Mouse (Mus musculus) cerebellum, postnatal 25 days (tissue): ENCODE data around the gene C6.

Source experiments
- DNase-seq, 2 experiments: peaks; one replicate each; pipeline ENCODE4 v3.0.0; 2021; ENCODE audit warnings: mixed read lengths in 2 of 2

Gene C6

DNA sequence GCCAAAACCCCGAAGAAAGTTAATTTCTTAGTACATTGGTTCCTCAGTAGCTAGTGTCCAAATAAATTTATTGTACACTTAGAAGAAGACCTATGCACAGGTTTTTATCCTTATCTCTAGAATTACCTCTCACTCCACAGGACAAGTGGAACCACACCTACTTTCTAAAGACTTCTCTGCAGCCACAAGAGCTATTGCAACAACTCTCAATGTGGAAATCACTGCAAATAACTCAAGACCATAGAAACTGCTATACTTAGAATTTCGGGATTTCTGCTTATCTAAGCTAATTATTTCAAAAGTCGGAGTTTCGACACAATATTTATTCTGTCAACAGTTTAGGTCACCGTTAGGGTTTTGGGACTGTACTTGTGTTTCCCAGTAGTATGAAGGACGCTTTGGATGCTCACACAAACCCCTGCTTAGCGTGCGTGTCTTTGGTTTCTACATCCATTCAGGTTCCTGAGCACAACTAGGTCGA, at the start of gene C6:
Gene C6 (plus strand): TSS at position 346 of the 481 bp plus-strand sequence.
- no peak for DNase-seq

DNA sequence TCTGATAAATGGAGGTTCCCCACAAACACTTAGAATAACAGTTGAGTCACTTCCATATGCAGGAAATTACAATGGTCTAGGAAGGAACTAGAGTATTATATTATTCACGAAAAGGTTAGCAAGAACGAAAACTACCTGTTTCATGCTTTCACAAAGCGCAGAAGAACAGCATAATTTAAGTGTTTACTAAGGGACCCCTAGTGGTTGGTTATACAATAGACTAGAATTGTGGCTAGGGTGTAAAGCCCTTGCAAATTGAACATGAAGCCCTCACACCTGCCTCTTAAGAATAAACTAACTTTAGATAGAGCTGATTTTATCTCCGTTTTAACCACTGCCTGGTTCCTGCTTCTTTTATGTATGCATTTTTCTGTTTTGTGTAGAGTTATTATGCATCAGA, 29.4 kb upstream of the C6 start:
- no peak for DNase-seq

DNA sequence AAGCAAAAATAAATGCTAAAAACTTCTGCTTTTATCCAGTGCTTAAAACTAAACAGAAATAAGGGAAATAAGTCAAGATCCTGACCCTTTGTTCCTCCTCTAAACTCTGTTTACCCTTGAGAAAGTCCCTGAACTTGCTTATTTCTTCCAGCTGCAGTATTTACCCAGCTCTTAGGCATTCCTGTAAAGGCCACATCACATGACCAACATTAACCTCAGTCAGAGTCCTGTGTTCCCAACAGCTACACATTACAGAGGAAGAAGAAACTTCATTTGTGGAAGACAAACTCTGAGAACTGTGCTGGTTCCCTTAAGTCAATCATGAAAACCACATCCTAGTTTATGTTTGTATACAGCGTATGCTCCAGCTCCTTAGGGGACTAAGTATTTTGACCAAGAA, 7.2 kb downstream of the C6 start:
- DNase-seq = no peak

DNA sequence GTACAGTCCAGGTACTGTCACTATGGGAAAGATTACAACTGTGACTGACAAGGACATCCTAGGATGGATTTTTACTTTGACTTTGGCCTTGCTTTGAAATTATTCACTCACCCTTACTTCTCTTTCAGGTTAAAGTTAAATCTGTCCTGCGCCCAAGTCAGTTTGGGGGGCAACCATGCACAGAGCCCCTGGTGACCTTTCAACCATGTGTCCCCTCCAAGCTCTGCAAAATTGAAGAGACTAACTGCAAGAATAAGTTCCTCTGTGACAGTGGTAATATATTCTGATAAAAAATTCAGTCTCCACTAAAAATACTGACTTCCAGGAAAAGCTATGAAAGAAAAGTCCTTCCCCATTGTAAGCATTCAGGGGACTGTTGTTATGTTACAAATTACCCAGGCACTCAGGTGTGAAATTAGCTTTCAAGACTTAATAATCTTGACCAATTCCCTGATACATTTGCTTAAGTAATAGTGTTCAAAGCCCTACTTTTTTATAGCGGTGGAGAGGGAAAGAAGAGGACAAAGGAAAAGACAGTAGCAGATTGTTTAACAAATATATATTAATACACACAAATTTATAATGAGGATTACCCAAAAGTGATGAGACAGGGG, 8.1 kb downstream of the C6 start:
- DNase-seq = no peak

DNA sequence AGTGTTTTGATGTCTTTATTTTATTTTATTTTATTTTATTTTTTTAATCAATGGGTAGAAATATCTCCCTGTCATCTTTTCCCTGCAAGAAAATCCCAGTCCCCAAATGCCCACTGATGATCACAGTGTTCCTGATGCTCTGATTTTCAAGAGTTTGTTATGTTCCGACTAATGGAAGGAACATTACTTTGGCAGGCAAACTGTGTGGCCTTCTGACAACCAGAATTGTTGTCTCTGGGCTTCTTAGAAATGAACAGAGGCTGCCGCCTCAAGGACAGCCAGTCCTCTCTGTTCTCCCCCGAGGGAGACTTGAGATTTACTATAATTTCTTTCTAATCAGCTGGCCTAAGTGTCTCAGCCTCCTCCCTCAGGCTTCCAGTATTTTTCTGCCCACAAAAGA, 20.7 kb downstream of the C6 start:
- no peak for DNase-seq

DNA sequence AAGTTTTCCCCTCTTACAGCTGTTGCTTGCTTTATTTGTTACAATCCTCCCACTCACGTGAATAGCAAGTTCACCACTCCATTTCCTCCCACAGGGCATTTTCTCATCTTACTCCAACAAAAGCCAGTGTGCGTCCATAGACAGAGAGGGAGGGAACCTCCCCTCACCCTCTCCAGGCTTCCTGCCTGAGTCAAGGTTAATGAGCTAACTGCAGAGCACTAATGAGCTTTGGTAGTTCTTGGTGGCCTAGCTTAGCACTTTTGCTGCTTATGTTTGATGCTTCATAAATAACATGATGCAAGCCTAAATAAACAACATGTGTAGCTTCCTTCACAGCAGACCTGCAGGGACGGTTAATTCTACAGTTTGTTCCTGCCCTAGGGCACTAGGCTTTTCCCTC, 63.4 kb downstream of the C6 start:
- DNase-seq = no peak

DNA sequence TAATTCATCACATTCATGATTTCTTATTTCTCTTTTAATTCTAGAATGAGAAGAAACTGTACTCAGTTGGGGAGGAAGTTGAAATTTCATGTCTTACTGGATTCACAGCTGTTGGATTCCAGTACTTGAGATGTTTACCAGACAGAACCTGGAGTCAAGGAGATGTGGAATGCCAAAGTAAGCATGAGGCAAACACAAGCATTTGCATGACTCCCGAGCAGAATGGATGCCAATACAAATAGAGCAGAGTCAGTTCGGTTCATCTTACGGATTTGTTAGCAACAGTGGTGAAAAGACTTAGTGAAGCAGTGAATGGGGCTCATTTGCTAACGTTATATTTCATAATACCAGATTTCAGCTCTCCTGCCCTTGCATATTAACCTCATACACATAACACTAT, 69.9 kb downstream of the C6 start:
- no peak for DNase-seq

DNA sequence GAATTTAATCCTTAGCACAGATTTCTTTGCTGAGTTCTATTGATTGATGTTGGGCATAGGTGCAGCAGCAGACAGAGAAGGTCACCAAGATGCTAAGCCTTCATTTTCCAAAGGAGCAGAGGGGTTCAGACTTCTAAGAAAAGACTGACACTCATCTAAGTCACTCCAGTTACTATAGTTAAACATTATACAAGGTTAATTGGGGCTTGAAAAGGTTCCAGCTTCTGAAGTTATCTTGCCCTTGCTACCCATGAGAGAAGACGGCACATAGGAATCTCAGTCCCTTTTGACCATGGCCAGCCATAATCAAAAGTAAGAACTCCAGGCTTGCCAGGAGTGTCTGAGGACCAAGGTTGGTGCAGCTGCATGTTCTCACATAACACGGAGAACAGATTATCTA, 77.3 kb downstream of the C6 start:
- DNase-seq = no peak

DNA sequence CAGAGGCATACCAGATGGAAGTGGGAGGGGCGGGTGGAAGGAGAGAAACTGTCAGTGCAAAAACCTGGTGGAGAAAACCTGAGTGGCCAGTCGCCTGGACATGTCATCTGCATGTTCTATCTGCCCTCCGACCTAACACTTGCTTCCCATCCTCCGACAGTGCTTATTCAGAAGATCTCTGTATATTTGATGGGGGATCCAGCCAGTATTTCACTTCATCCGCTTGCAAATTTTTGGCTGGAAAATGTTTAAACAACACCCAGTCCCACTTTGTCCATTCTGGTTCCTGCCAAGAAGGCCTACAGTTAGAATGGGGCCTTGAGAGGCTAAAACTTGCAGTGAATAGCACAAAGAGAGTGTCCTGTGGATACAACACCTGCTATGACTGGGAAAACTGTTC, 81.2 kb downstream of the C6 start:
- DNase-seq = peak; percentile 65 to 67

DNA sequence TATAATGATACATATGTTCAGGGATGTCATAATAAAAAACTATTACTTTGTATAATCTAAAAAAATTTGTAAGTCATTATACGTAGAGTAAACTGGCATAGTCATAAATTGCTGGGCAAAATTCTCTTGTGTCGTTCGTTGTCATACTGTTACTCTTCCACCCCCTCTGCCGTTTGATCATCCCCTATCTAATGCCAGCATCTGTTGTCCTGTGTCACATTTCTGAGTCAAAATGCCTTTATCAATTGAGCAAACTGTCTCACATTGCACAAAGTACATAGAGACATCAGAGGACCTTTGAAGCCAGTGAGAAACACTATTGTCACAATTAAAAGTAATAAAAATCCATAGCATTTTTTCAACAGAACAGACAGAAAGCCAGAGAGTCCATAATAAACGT, 88.0 kb downstream of the C6 start:
- DNase-seq = no peak

DNA sequence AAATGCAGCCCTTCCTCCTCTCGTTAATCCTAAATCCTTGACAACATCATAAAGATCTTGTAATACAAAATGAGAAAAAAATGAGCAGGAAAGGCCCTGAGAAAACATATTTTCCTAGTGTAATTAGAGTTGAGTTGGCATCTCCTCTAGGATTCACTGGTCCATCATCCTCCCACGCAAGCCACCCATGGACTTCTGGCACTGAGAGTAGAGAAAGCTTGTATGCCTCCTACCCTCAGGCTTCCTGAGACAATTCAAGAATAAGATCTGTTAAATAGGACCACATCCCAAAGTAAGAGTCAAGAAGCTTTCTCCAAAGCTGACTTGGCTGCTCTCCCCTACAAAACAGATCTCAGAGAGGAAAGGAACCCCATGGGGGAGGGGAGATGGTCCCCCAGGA, 88.7 kb downstream of the C6 start:
- DNase-seq = peak; percentile 80 to 87

DNA sequence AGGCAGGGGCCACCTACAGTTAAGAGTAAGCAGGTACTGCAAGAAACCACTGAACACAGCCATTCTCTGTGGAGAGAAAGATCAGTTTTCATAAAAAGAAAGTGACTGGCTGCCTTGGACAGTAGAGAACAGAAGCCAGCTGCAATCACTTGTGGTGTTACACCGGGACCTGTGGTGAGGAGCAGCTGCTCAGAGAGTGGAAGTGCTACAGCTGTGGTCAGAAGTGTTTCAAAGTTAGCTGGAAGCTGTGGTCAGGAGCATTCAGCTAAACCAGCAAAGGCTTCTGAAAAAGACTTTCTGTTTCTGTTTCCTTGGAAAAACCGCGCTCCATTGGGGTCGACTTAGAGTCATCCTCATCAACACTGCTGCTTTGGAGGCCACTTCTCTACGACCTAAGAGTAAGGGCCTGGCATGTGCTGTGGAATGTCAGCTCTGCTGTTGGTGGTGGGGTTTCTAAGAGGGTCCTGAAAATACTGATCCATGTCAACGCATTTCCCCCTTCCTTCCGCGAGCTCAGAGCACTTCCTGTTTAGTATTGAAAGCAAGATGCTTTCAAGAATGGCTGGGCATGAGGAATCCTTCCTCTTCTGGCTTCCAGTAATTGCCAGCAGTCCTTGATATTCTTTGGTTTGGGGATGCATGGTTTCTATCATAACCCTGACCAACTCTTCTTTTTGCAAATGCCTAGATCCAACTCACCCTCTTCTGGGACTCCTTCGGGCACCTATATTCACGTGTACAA, 89.9 kb downstream of the C6 start:
- DNase-seq = no peak

DNA sequence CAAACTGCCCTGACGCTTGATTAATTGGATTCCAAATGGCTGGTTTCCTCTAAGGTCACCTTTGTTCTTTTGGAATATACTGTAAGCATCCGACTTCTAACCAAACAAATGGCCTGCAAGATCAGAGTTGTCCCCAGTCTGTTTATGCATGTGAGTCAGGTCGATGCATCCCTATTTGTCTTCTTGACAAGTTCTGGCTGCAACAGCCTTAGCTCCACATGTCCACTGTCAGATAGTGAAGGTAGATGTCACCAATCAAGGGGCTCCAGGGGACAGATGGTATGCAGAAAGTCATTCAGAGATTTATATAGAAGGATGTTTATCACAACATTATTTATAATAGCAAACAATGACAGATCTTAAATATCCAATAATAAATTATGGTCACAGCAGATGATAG, 91.5 kb downstream of the C6 start:
- DNase-seq = no peak

DNA sequence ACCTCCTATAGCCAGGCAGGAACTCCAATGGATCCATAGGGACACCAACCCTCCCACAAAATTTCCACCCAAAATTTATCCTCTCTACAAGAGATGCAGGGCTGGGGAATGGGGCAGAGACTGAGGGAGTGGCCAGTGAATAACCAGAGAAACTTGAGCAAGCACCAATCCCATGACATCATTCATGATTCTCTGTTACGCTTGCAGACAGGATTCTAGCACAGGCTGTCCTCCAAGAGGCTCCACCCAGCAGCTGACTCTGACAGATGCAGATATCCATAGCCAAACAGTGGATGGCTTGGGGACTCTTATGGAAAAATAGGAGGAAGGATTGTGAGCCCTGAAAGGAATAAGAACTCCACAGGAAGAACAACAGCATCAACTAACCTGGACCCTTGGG, 94.2 kb downstream of the C6 start:
- no peak for DNase-seq

DNA sequence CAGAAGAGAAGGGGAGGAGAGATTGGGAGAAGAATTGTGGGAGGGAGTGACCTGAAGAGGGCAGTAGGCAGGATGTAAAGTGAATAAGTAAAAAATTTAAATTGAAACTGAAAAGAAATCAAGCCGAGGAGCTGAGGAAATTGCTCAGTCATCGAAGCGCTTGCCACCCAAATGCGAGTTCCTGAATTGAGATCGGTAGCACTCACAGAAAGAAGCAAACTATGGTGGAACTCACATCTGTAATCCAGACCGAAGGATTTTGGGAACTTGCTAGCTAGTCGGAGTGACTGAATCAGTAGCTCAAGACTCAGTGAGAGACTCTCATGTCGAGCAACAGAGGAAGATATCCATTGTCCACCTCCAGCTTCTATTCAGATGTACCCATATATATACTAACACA, 94.8 kb downstream of the C6 start:
- DNase-seq = no peak

DNA sequence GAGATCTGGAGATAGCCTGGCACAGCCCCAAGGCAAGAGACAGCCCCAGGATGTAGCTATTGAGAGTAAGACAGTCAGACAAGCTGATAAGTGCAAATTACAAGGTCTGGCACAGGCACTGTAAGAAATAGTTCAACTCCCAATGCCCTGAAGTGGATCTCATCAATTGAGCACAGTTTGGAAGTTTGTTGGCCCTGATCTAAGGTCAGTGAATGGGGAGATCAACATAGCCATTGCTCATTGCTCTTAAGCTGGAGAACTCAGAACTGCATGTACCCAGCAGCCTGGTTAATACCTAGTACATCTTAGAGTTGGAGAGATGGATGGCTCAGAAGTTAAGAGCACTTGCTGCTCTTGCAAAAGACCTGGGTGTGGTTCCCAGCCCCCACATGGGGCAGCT, 100.8 kb downstream of the C6 start:
- no peak for DNase-seq

DNA sequence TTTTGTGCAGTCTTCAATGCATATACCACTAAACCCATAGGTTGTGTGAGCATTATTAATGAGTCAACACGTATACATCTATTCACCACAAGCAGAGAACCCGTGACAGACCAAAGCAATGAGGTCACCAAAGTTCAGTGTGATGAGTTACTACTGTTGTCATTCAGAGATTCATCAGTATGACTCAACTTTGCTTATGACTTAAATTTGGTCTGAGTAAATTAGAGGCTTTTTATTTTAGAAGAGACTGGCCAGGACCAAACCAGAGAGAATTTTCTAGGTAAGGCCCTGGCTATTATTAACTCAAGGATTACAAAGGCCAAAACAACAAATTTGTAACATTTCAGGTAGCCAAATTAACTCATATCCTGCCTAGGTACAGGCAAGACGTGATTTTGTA, 109.4 kb downstream of the C6 start:
- DNase-seq = no peak

DNA sequence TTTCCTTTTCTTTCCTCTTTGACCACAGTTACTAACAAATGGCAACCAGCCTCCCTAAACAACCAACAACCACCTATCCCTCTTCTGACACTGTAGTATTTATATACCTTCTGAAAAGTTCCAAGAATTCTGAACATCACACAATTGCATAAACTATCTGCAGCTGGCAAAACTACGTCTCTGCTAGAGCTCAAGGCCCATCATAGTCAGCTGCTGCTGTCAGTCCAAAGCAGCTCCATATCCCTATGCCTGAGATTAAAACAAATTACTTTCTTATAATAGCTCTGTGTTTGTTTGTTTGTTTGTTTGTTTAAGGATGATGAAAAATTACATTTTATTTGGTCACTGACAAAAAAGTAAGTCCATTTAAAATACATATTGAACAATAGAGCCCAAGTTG, 123.0 kb downstream of the C6 start:
- DNase-seq = no peak
